In genomic region chr13:59181188-59181947, GRCm38 (mm10) we compare ENCODE assay signal across 16 mouse cellular contexts.
DNase-seq lines count a peak whose midpoint lies in the region; ATAC-seq lines count a peak whose summit lies in the region.
"Had no signal": no experiment of that assay in that cellular context is flagged by ENCODE, and none has a peak within 500 bp of the region (broad histone marks: within the 10 kb centered on the region; RNA-seq: fewer than 3 reads in every experiment).

No protein-coding gene starts in this region.

- H3K27ac ChIP-seq in heart, embryonic 13.5 days (replicated peaks) = no peak overlapping the region
- H3K27ac ChIP-seq in midbrain, embryonic 10.5 days (replicated peaks) = peak overlapping the region; percentile 57; the same call in 1 of the 2 replicates
- no peak overlapping the region for H3K27ac ChIP-seq in midbrain, embryonic 16.5 days (ENCODE audit: low read length)
- H3K27ac ChIP-seq in neural tube, embryonic 14.5 days (ENCODE audit: low read depth, low read length) = no peak overlapping the region; the same call in 1 of the 2 replicates
- H3K27ac ChIP-seq: limb, embryonic 12.5 days; neural tube, embryonic 12.5 days had no signal

- H3K9me3 ChIP-seq in heart, embryonic 13.5 days = no peaks in the 10 kb centered on the region
- no peaks in the 10 kb centered on the region; the same call in 1 of the 2 replicates for H3K9me3 ChIP-seq in midbrain, embryonic 10.5 days (replicated peaks)
- H3K9me3 ChIP-seq in midbrain, embryonic 16.5 days (replicated peaks; ENCODE audit: control insufficient read depth, low read length, poor library complexity, severe bottlenecking) = peaks cover 5% of the 10 kb centered on the region; the same call in 1 of the 2 replicates
- no peaks in the 10 kb centered on the region for H3K9me3 ChIP-seq in neural tube, embryonic 14.5 days (ENCODE audit: control insufficient read depth, low read length)
- H3K9me3 ChIP-seq: limb, embryonic 12.5 days; neural tube, embryonic 12.5 days had no signal

- ATAC-seq in heart, embryonic 13.5 days (ENCODE audit: extremely low read depth, insufficient number of reproducible peaks, low FRiP score, low TSS enrichment) = no peak
- ATAC-seq in midbrain, embryonic 16.5 days = no peak
- ATAC-seq in neural tube, embryonic 14.5 days (ENCODE audit: low read depth) = no peak
- ATAC-seq: intestine, postnatal 0 days; liver, postnatal 0 days; Patski had no signal

- H3K4me2 ChIP-seq in heart, embryonic 13.5 days = peak overlapping the region; percentile 33
- no peak overlapping the region for H3K4me2 ChIP-seq in midbrain, embryonic 16.5 days (ENCODE audit: low read length)
- 0 out of 2 replicates have a peak overlapping the region, but pooled peaks have one; percentile 16 for H3K4me2 ChIP-seq in neural tube, embryonic 14.5 days (ENCODE audit: low read depth, low read length)
- H3K4me2 ChIP-seq: limb, embryonic 12.5 days; neural tube, embryonic 12.5 days had no signal

- 52% methylated on average over 16 of the region's 16 CpGs for WGBS in heart, embryonic 13.5 days
- WGBS in midbrain, embryonic 10.5 days = 58% methylated on average over 16 of the region's 16 CpGs
- 43% methylated on average over 16 of the region's 16 CpGs for WGBS in midbrain, embryonic 16.5 days
- WGBS in neural tube, embryonic 14.5 days = 54% methylated on average over 16 of the region's 16 CpGs

- H3K27me3 ChIP-seq in heart, embryonic 13.5 days (replicated peaks) = no peaks in the 10 kb centered on the region
- H3K27me3 ChIP-seq in midbrain, embryonic 10.5 days (ENCODE audit: low read depth, poor library complexity, severe bottlenecking) = no peaks in the 10 kb centered on the region
- H3K27me3 ChIP-seq in midbrain, embryonic 16.5 days (ENCODE audit: control insufficient read depth, insufficient read depth, low read depth, low read length) = no peaks in the 10 kb centered on the region
- no peaks in the 10 kb centered on the region for H3K27me3 ChIP-seq in neural tube, embryonic 14.5 days (ENCODE audit: control insufficient read depth, insufficient read depth, low read length)
- H3K27me3 ChIP-seq: limb, embryonic 12.5 days; megakaryocyte, embryonic 14.5 days; neural tube, embryonic 12.5 days had no signal

- 0 out of 2 replicates have a peak, but pooled peaks cover 3% of the 10 kb centered on the region for H3K4me1 ChIP-seq in heart, embryonic 13.5 days
- H3K4me1 ChIP-seq in midbrain, embryonic 10.5 days = peaks cover 24% of the 10 kb centered on the region
- peaks cover 9% of the 10 kb centered on the region for H3K4me1 ChIP-seq in midbrain, embryonic 16.5 days (ENCODE audit: control insufficient read depth, insufficient read depth, low read length)
- no peaks in the 10 kb centered on the region for H3K4me1 ChIP-seq in neural tube, embryonic 14.5 days (ENCODE audit: control insufficient read depth, insufficient read depth, low read length)
- H3K4me1 ChIP-seq: megakaryocyte, embryonic 14.5 days; neural tube, embryonic 12.5 days had no signal

- DNase-seq in cerebellum, postnatal 14 days = peak; percentile 15 to 37
- DNase-seq in cerebellum, adult 18-20 months = no peak
- no peak for DNase-seq in heart, adult 8-10 months (ENCODE audit: low spot score)
- no peak for DNase-seq in midbrain, embryonic 10.5 days (ENCODE audit: low spot score)
- DNase-seq in retina, postnatal 1 day = no peak
- DNase-seq: cerebellum, adult 11 months; kidney, postnatal 36 days; liver, postnatal 0 days had no signal

- no peak overlapping the region for H3K4me3 ChIP-seq in heart, embryonic 13.5 days
- no peak overlapping the region for H3K4me3 ChIP-seq in midbrain, embryonic 10.5 days
- no peak overlapping the region for H3K4me3 ChIP-seq in midbrain, embryonic 16.5 days (ENCODE audit: low read depth, low read length)
- H3K4me3 ChIP-seq in neural tube, embryonic 14.5 days (ENCODE audit: low read depth, low read length) = no peak overlapping the region
- H3K4me3 ChIP-seq: limb, embryonic 12.5 days; megakaryocyte, embryonic 14.5 days; neural tube, embryonic 12.5 days had no signal

- no peak overlapping the region for H3K9ac ChIP-seq in heart, embryonic 13.5 days
- no peak overlapping the region for H3K9ac ChIP-seq in midbrain, embryonic 16.5 days (ENCODE audit: low read depth, low read length)
- no peak overlapping the region; the same call in 1 of the 2 replicates for H3K9ac ChIP-seq in neural tube, embryonic 14.5 days (replicated peaks; ENCODE audit: low read depth, low read length)
- H3K9ac ChIP-seq: limb, embryonic 12.5 days; liver, postnatal 0 days; neural tube, embryonic 12.5 days had no signal

- H3K36me3 ChIP-seq in heart, embryonic 13.5 days = no peaks in the 10 kb centered on the region
- no peaks in the 10 kb centered on the region for H3K36me3 ChIP-seq in midbrain, embryonic 10.5 days
- H3K36me3 ChIP-seq in midbrain, embryonic 16.5 days (ENCODE audit: control insufficient read depth, insufficient read depth, low read length) = no peaks in the 10 kb centered on the region
- H3K36me3 ChIP-seq in neural tube, embryonic 14.5 days (ENCODE audit: control insufficient read depth, insufficient read depth, low read length) = no peaks in the 10 kb centered on the region
- H3K36me3 ChIP-seq: limb, embryonic 12.5 days; neural tube, embryonic 12.5 days had no signal

Comparison
In these comparisons a context has a peak if more than half of its experiments do, and no peak if none do; other contexts are left out.
1. DNase-seq: peak in cerebellum, postnatal 14 days (2 of 2); none in cerebellum, adult 18-20 months (0 of 2), heart, adult 8-10 months (single experiment), midbrain, embryonic 10.5 days (single experiment) and retina, postnatal 1 day (single experiment).